Mouse (Mus musculus): Measurements from ENCODE around the gene Wdr47. TPM values are rescaled to one million over a fixed set of nuclear protein-coding genes. Genes with fewer than 3 reads are reported as not detected.

Gene Wdr47
- total and polyA plus RNA-seq, 3 experiments = 2.5 to 3.8 TPM; not detected in 1

DNA sequence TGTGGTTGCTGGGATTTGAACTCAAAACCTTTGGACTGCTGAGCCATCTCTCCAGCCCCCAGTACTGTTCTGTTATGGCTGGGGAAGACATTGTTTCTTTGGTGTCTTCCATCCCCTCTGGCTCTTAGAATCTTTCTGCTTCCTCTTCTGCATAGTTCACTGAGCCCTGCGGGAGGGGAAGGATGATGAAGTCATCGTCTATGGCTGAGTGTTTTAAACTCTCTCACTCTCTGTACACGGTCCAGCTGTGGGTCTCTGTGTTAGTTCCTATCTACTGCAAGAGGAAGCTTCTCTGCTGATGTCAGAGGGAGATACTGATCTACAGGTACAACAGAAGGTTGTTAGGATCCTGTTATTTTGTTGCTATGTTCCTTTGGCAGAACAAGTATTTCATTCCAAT, 17.8 kb downstream of the Wdr47 start:
- no peaks in the 10 kb centered on the region for H3K9me3 ChIP-seq (replicated peaks; ENCODE audit: insufficient read depth, low read length)
- TF ChIP-seq GATA1 (IDR thresholded peaks at IDR 0.05; ENCODE audit: low read depth, low read length) = 0 out of 2 replicates have a peak, but pooled peaks have one; percentile 7
- TF ChIP-seq JUND (IDR thresholded peaks at IDR 0.05; ENCODE audit: low read depth, low read length) = no peak
- H3K27ac ChIP-seq (ENCODE audit: control insufficient read depth, low read depth, low read length) = no peak overlapping the region
- DNase-seq (ENCODE audit: low read depth, low spot score) = peak; percentile 20
- no peak overlapping the region for H3K9ac ChIP-seq (ENCODE audit: control insufficient read depth, low read depth, low read length, poor library complexity, severe bottlenecking)
- no peaks in the 10 kb centered on the region for H3K79me2 ChIP-seq (ENCODE audit: control insufficient read depth, insufficient read depth, low read length, poor library complexity)
- H3K36me3 ChIP-seq (ENCODE audit: control insufficient read depth in 1 of 2, insufficient read depth in 2 of 2, low read length in 2 of 2) = peaks cover 0 to 2% of the 10 kb centered on the region in 2 experiments; a peak in 1 of 4 replicates
- no peak overlapping the region for H3K4me3 ChIP-seq (ENCODE audit: control insufficient read depth in 1 of 2, insufficient read depth in 1 of 2, low read depth in 2 of 2, low read length in 2 of 2)
- H3K4me1 ChIP-seq (ENCODE audit: control insufficient read depth in 1 of 2, insufficient read depth in 2 of 2, low read length in 2 of 2) = 0 out of 4 replicates have a peak, but pooled peaks cover 0 to 2% of the 10 kb centered on the region in 2 experiments
- no peaks in the 10 kb centered on the region for H3K27me3 ChIP-seq (ENCODE audit: control insufficient read depth in 1 of 2, insufficient read depth in 2 of 2, low read length in 2 of 2)

DNA sequence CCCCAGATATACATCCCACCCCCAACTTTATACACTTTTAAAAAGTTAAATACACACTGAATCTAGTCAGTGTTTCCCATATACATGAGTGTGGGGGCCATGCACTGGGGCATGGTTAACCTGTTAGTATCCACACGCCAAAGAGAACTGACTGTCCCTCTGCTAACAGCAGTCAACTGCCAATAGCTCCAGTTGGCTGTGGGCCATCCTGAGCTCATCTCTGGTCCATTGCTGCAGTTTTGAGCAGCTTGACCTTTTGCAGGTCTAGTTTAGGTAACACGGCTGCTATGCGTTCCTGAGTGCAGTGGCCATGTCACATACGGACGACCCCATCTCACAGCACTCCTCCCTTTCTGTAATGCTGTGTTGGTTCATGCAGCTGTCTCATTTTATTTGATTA, 43.7 kb downstream of the Wdr47 start:
- H3K4me1 ChIP-seq (ENCODE audit: control insufficient read depth in 1 of 2, insufficient read depth in 2 of 2, low read length in 2 of 2) = no peaks in the 10 kb centered on the region
- no peak for TF ChIP-seq USF1 (IDR thresholded peaks at IDR 0.05; ENCODE audit: low read depth, low read length)
- no peak for TF ChIP-seq TCF12 (IDR thresholded peaks at IDR 0.05; ENCODE audit: low read depth, low read length)
- TF ChIP-seq MYB (IDR thresholded peaks at IDR 0.05; ENCODE audit: low read depth, low read length) = no peak
- TF ChIP-seq MAX (IDR thresholded peaks at IDR 0.05; ENCODE audit: low read length) = no peak
- no peak for TF ChIP-seq SMC3 (IDR thresholded peaks at IDR 0.05; ENCODE audit: low read depth, low read length)
- H3K79me2 ChIP-seq (ENCODE audit: control insufficient read depth, insufficient read depth, low read length, poor library complexity) = no peaks in the 10 kb centered on the region
- H3K9ac ChIP-seq (ENCODE audit: control insufficient read depth, low read depth, low read length, poor library complexity, severe bottlenecking) = no peak overlapping the region
- no peak overlapping the region for H3K4me3 ChIP-seq (ENCODE audit: control insufficient read depth in 1 of 2, insufficient read depth in 1 of 2, low read depth in 2 of 2, low read length in 2 of 2)
- no peaks in the 10 kb centered on the region for H3K27me3 ChIP-seq (ENCODE audit: control insufficient read depth in 1 of 2, insufficient read depth in 2 of 2, low read length in 2 of 2)
- no peak overlapping the region for H3K27ac ChIP-seq (ENCODE audit: control insufficient read depth, low read depth, low read length)
- no peaks in the 10 kb centered on the region for H3K36me3 ChIP-seq (ENCODE audit: control insufficient read depth in 1 of 2, insufficient read depth in 2 of 2, low read length in 2 of 2)
- no peaks in the 10 kb centered on the region for H3K9me3 ChIP-seq (replicated peaks; ENCODE audit: insufficient read depth, low read length)
- no peak for DNase-seq (ENCODE audit: low read depth, low spot score)

DNA sequence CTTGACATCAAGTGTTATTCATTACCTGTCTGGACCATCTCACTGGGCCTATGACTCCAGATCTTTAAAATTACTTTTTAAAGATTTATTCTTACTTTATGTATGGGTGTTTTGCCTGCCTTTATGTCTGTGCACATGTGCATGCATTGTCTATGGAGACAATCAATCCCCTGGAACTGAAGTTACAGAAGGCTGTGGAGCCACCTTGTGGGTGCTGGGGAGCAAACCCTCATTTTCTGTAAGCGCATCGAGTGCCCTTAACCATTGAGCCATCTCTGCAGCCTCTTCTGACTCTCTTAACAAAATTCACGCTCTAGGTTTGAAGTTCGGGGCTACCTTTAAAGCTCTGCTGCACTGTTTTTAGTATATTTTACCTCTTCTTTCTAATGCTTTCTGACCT, 48.3 kb downstream of the Wdr47 start:
- Histone ChIP-seq H3K4me3 (ENCODE audit: control insufficient read depth in 1 of 2, insufficient read depth in 1 of 2, low read depth in 2 of 2, low read length in 2 of 2) (no peak overlapping the region), H3K27ac (ENCODE audit: control insufficient read depth, low read depth, low read length) (no peak overlapping the region), H3K27me3 (ENCODE audit: control insufficient read depth in 1 of 2, insufficient read depth in 2 of 2, low read length in 2 of 2) (no peaks in the 10 kb centered on the region), H3K9me3 (replicated peaks; ENCODE audit: insufficient read depth, low read length) (no peaks in the 10 kb centered on the region), H3K36me3 (ENCODE audit: control insufficient read depth in 1 of 2, insufficient read depth in 2 of 2, low read length in 2 of 2) (no peaks in the 10 kb centered on the region), H3K9ac (ENCODE audit: control insufficient read depth, low read depth, low read length, poor library complexity, severe bottlenecking) (no peak overlapping the region), H3K4me1 (ENCODE audit: control insufficient read depth in 1 of 2, insufficient read depth in 2 of 2, low read length in 2 of 2) (no peaks in the 10 kb centered on the region), H3K79me2 (ENCODE audit: control insufficient read depth, insufficient read depth, low read length, poor library complexity) (no peaks in the 10 kb centered on the region)
- DNase-seq (ENCODE audit: low read depth, low spot score) = peak; percentile 36
- TF ChIP-seq CTCF (IDR thresholded peaks at IDR 0.05 in 2 of 3, conservative IDR thresholded peaks at IDR 0.05 in 1 of 3; ENCODE audit: control insufficient read depth in 1 of 3, insufficient read depth in 1 of 3, low read depth in 2 of 3, low read length in 3 of 3, poor library complexity in 1 of 3, severe bottlenecking in 1 of 3) = peak; percentile 17 to 60 (median 43); a peak in 4 of 6 replicates
- TF ChIP-seq CHD2 (IDR thresholded peaks at IDR 0.05; ENCODE audit: low read length) = no peak
- no peak for TF ChIP-seq JUND (IDR thresholded peaks at IDR 0.05; ENCODE audit: low read depth, low read length)
- TF ChIP-seq ELF1 (IDR thresholded peaks at IDR 0.05; ENCODE audit: low read depth, low read length) = no peak
- TF ChIP-seq ZMIZ1 (IDR thresholded peaks at IDR 0.05; ENCODE audit: low read depth, low read length) = no peak
- no peak for TF ChIP-seq TBP (IDR thresholded peaks at IDR 0.05; ENCODE audit: low read depth, low read length)
- TF ChIP-seq RCOR1 (IDR thresholded peaks at IDR 0.05; ENCODE audit: low read depth, low read length) = no peak
- no peak for TF ChIP-seq KAT2A (conservative IDR thresholded peaks at IDR 0.05; ENCODE audit: low read depth, low read length)
- no peak for TF ChIP-seq ZKSCAN1 (IDR thresholded peaks at IDR 0.05; ENCODE audit: low read depth, low read length)
- no peak for TF ChIP-seq SIN3A (IDR thresholded peaks at IDR 0.05; ENCODE audit: low read length)
- no peak for TF ChIP-seq MXI1 (IDR thresholded peaks at IDR 0.05; ENCODE audit: low read depth, low read length)
- no peak for TF ChIP-seq MAX (IDR thresholded peaks at IDR 0.05; ENCODE audit: low read length)
- peak; percentile 55 for TF ChIP-seq RAD21 (IDR thresholded peaks at IDR 0.05; ENCODE audit: low read depth, low read length)
- TF ChIP-seq EP300 (IDR thresholded peaks at IDR 0.05; ENCODE audit: low read depth in 1 of 2, low read length in 2 of 2) = no peak
- TF ChIP-seq MEF2A (IDR thresholded peaks at IDR 0.05; ENCODE audit: extremely low read depth, insufficient replicate concordance, low read depth, low read length, poor library complexity, severe bottlenecking) = no peak
- TF ChIP-seq GATA1 (IDR thresholded peaks at IDR 0.05; ENCODE audit: low read depth, low read length) = no peak
- no peak for TF ChIP-seq TAL1 (IDR thresholded peaks at IDR 0.05; ENCODE audit: low read length)
- TF ChIP-seq E2F4 (IDR thresholded peaks at IDR 0.05; ENCODE audit: borderline replicate concordance, low read depth, low read length) = no peak
- TF ChIP-seq NRF1 (IDR thresholded peaks at IDR 0.05; ENCODE audit: insufficient read depth, low read depth, low read length, poor library complexity, severe bottlenecking) = no peak
- no peak for TF ChIP-seq CHD1 (IDR thresholded peaks at IDR 0.05; ENCODE audit: low read depth, low read length)
- no peak for TF ChIP-seq ZNF384 (IDR thresholded peaks at IDR 0.05; ENCODE audit: low read depth, low read length)
- no peak for TF ChIP-seq POLR2A (IDR thresholded peaks at IDR 0.05; ENCODE audit: control insufficient read depth in 1 of 2, insufficient read depth in 1 of 2, low read depth in 1 of 2, low read length in 2 of 2, poor library complexity in 1 of 2)
- TF ChIP-seq MAZ (IDR thresholded peaks at IDR 0.05; ENCODE audit: low read depth, low read length) = no peak

Measured in MEL (cell line).